Mouse (Mus musculus): Measurements from ENCODE around the gene Rps9.
"Not testable (repeated sequence)": the region's sequence is repeated elsewhere in the genome, so short reads cannot be mapped to it uniquely, and the experiment has no call there.

The Rps9 gene

GRCm38 (mm10) chr7:3692987-3693808, 10.6 kb upstream of the Rps9 start, which contains the start of gene Mboat7:
Mboat7 (minus strand) TSS chr7:3693523.
- in situ Hi-C loops (cut with MboI; ENCODE audit: low pct_unique_long_range_greater_than_20kb in 1 of 2, low sequenced_read_pairs in 2 of 2, unreplicated experiment in 1 of 2): loop anchor here in 1 of 2 experiments (25.0 kb wide), 1 partner anchor 444 kb away; the partner anchor contains the start of gene Leng8

- in situ Hi-C loops (cut with MboI; ENCODE audit: low pct_unique_long_range_greater_than_20kb in 1 of 2, low sequenced_read_pairs in 2 of 2, unreplicated experiment in 1 of 2): loop anchor here in 1 of 2 experiments (25.0 kb wide), 1 partner anchor 444 kb away; the partner anchor contains the start of gene Leng8
These were observed 10.1 kb upstream of the Rps9 start for GRCm38 (mm10) chr7:3693809-3694075.

- in situ Hi-C loops (cut with MboI; ENCODE audit: low pct_unique_long_range_greater_than_20kb in 1 of 2, low sequenced_read_pairs in 2 of 2, unreplicated experiment in 1 of 2): loop anchor here in 1 of 2 experiments (25.0 kb wide), 1 partner anchor 443 kb away; the partner anchor contains the start of gene Leng8
These were observed 9.5 kb upstream of the Rps9 start for GRCm38 (mm10) chr7:3694076-3694948.

- in situ Hi-C loops (cut with MboI; ENCODE audit: low pct_unique_long_range_greater_than_20kb in 1 of 2, low sequenced_read_pairs in 2 of 2, unreplicated experiment in 1 of 2): loop anchor here in 1 of 2 experiments (25.0 kb wide), 1 partner anchor 442 kb away; the partner anchor contains the start of gene Leng8
These were observed 8.9 kb upstream of the Rps9 start for GRCm38 (mm10) chr7:3694949-3695305.

- in situ Hi-C loops (cut with MboI; ENCODE audit: low pct_unique_long_range_greater_than_20kb in 1 of 2, low sequenced_read_pairs in 2 of 2, unreplicated experiment in 1 of 2): loop anchor here in 1 of 2 experiments (25.0 kb wide), 1 partner anchor 439 kb away; the partner anchor contains the start of gene Leng8
These were observed 5.3 kb upstream of the Rps9 start for GRCm38 (mm10) chr7:3698471-3698870.

- in situ Hi-C loops (cut with MboI; ENCODE audit: low pct_unique_long_range_greater_than_20kb in 1 of 2, low sequenced_read_pairs in 2 of 2, unreplicated experiment in 1 of 2): no loop called here
These were observed 480 bp upstream of the Rps9 start for GRCm38 (mm10) chr7:3703148-3703878.

- in situ Hi-C loops (cut with MboI; ENCODE audit: low pct_unique_long_range_greater_than_20kb in 1 of 2, low sequenced_read_pairs in 2 of 2, unreplicated experiment in 1 of 2): no loop called here
These were observed 682 bp downstream of the Rps9 start for GRCm38 (mm10) chr7:3704475-3704874.

- in situ Hi-C loops (cut with MboI; ENCODE audit: low pct_unique_long_range_greater_than_20kb in 1 of 2, low sequenced_read_pairs in 2 of 2, unreplicated experiment in 1 of 2): not testable (repeated sequence)
These were observed 1.7 kb downstream of the Rps9 start for GRCm38 (mm10) chr7:3705461-3705860.

GRCm38 (mm10) chr7:3705911-3706310, 2.1 kb downstream of the Rps9 start:
- in situ Hi-C loops (cut with MboI; ENCODE audit: low pct_unique_long_range_greater_than_20kb in 1 of 2, low sequenced_read_pairs in 2 of 2, unreplicated experiment in 1 of 2): no loop called here

GRCm38 (mm10) chr7:3706343-3706934, 2.6 kb downstream of the Rps9 start:
- in situ Hi-C loops (cut with MboI; ENCODE audit: low pct_unique_long_range_greater_than_20kb in 1 of 2, low sequenced_read_pairs in 2 of 2, unreplicated experiment in 1 of 2): no loop called here

- in situ Hi-C loops (cut with MboI; ENCODE audit: low pct_unique_long_range_greater_than_20kb in 1 of 2, low sequenced_read_pairs in 2 of 2, unreplicated experiment in 1 of 2): no loop called here
These were observed 3.2 kb downstream of the Rps9 start for GRCm38 (mm10) chr7:3707027-3707426.

GRCm38 (mm10) chr7:3707568-3708413, 4.0 kb downstream of the Rps9 start:
- in situ Hi-C loops (cut with MboI; ENCODE audit: low pct_unique_long_range_greater_than_20kb in 1 of 2, low sequenced_read_pairs in 2 of 2, unreplicated experiment in 1 of 2): no loop called here

- in situ Hi-C loops (cut with MboI; ENCODE audit: low pct_unique_long_range_greater_than_20kb in 1 of 2, low sequenced_read_pairs in 2 of 2, unreplicated experiment in 1 of 2): not testable (repeated sequence)
These were observed 4.7 kb downstream of the Rps9 start for GRCm38 (mm10) chr7:3708447-3708980.

GRCm38 (mm10) chr7:3709000-3709399, 5.2 kb downstream of the Rps9 start:
- in situ Hi-C loops (cut with MboI; ENCODE audit: low pct_unique_long_range_greater_than_20kb in 1 of 2, low sequenced_read_pairs in 2 of 2, unreplicated experiment in 1 of 2): no loop called here

- in situ Hi-C loops (cut with MboI; ENCODE audit: low pct_unique_long_range_greater_than_20kb in 1 of 2, low sequenced_read_pairs in 2 of 2, unreplicated experiment in 1 of 2): no loop called here
These were observed 8.6 kb downstream of the Rps9 start for GRCm38 (mm10) chr7:3712264-3712942.

- in situ Hi-C loops (cut with MboI; ENCODE audit: low pct_unique_long_range_greater_than_20kb in 1 of 2, low sequenced_read_pairs in 2 of 2, unreplicated experiment in 1 of 2): no loop called here
These were observed 11.5 kb downstream of the Rps9 start for GRCm38 (mm10) chr7:3715249-3715648.

- in situ Hi-C loops (cut with MboI; ENCODE audit: low pct_unique_long_range_greater_than_20kb in 1 of 2, low sequenced_read_pairs in 2 of 2, unreplicated experiment in 1 of 2): not testable (repeated sequence)
These were observed 16.5 kb downstream of the Rps9 start, which contains the start of gene Pirb for GRCm38 (mm10) chr7:3720268-3720667. Pirb (minus strand) TSS chr7:3720391.

All from mouse embryonic stem cell (cell line).